Mouse (Mus musculus): ENCODE measurements around the gene Trmt10c. TPM values are rescaled to one million over a fixed set of nuclear protein-coding genes. Genes with fewer than 3 reads are reported as not detected.
"Not testable (repeated sequence)": the region's sequence is repeated elsewhere in the genome, so short reads cannot be mapped to it uniquely, and the experiment has no call there.

Gene Trmt10c
- polyA plus RNA-seq, 1 experiment from 2014 or later: 31.0 TPM

- 91% methylated on average over 6 of the region's 6 CpGs for WGBS
- no peak for ATAC-seq (ENCODE audit: low FRiP score)
- Histone ChIP-seq H3K4me3 (replicated peaks) (no peak overlapping the region), H3K9ac (no peak overlapping the region), H3K9me3 (no peaks in the 10 kb centered on the region), H3K4me1 (no peaks in the 10 kb centered on the region), H3K4me2 (no peak overlapping the region), H3K27ac (no peak overlapping the region), H3K27me3 (0 out of 2 replicates have a peak, but pooled peaks cover 3% of the 10 kb centered on the region), H3K36me3 (replicated peaks) (no peaks in the 10 kb centered on the region)
These were observed 31.0 kb upstream of the Trmt10c start for GRCm38 (mm10) chr16:56068523-56069070.

GRCm38 (mm10) chr16:56066113-56066512 lies 28.5 kb upstream of the Trmt10c start:
- Histone ChIP-seq H3K27ac (no peak overlapping the region), H3K4me3 (replicated peaks) (no peak overlapping the region), H3K4me2 (no peak overlapping the region), H3K9me3 (no peaks in the 10 kb centered on the region), H3K9ac (no peak overlapping the region), H3K27me3 (0 out of 2 replicates have a peak, but pooled peaks cover 3% of the 10 kb centered on the region), H3K36me3 (replicated peaks) (no peaks in the 10 kb centered on the region), H3K4me1 (no peaks in the 10 kb centered on the region)
- ATAC-seq (ENCODE audit: low FRiP score): no peak
- WGBS: 29% methylated on average over 8 of the region's 8 CpGs

GRCm38 (mm10) chr16:56064334-56064990 lies 26.8 kb upstream of the Trmt10c start:
- Histone ChIP-seq H3K9ac (no peak overlapping the region), H3K4me3 (replicated peaks) (peak overlapping the region; percentile 38), H3K4me1 (no peaks in the 10 kb centered on the region), H3K27ac (no peak overlapping the region), H3K27me3 (0 out of 2 replicates have a peak, but pooled peaks cover 3% of the 10 kb centered on the region), H3K9me3 (no peaks in the 10 kb centered on the region), H3K36me3 (replicated peaks) (no peaks in the 10 kb centered on the region), H3K4me2 (peak overlapping the region; percentile 66)
- peak; percentile 95 for ATAC-seq (ENCODE audit: low FRiP score)
- 7% methylated on average over 20 of the region's 20 CpGs for WGBS

DNA sequence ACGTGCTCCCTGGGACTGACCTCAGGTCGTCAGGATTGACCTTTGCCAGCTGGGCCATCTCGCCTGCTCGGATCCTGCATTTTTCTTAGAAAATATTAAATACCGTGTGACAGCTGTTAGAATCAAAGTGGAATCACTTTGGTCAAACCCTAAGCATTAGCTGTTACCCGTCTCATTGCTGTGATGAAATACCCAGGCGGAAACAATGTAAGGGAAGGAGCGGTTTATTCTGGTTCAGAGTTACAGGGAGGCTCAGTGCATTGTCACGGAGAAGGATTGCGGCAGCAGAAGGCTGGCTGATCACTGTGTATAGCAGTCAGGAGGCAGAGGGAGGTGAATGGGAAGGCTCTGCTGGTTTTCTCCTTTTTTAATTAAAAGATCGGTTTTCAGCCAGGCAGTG lies 25.4 kb upstream of the Trmt10c start:
- WGBS: 66% methylated on average over 11 of the region's 11 CpGs
- no peak for ATAC-seq (ENCODE audit: low FRiP score)
- H3K36me3 ChIP-seq (replicated peaks): no peaks in the 10 kb centered on the region
- no peak overlapping the region for H3K9ac ChIP-seq
- peaks cover 2% of the 10 kb centered on the region for H3K4me1 ChIP-seq
- H3K9me3 ChIP-seq: no peaks in the 10 kb centered on the region
- H3K4me3 ChIP-seq (replicated peaks): no peak overlapping the region
- H3K4me2 ChIP-seq: no peak overlapping the region
- 0 out of 2 replicates have a peak, but pooled peaks cover 3% of the 10 kb centered on the region for H3K27me3 ChIP-seq
- H3K27ac ChIP-seq: no peak overlapping the region

DNA sequence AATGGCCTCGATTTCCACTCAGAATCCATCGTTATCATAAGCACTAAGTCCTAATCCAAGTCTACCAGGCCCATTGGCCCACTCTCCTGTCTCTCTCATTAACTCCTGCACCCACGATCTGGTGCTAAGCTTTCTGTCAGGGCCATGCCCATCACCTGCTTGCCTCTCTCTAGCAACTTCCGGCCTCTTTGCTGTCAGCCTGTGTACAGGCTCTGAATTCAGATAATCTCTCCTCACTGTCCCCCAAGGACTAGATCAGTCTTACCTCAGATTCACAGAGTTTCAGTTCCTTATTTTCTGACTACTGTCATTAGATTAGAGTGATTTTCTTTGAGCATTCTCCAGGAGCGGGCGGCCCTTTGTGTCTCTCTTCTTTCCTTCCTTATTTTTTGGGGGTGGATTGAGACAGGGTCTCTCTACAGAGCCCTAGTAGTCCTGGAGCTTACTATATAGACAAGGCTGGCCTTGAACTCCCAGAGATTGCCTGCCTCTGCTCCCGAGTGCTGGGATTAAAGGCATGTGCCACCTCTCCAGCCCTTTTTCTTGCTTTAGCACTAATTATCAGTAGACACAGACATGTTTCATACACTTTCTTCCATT lies 24.5 kb upstream of the Trmt10c start:
- no peaks in the 10 kb centered on the region for H3K36me3 ChIP-seq (replicated peaks)
- no peak overlapping the region for H3K27ac ChIP-seq
- no peak overlapping the region for H3K4me2 ChIP-seq
- H3K27me3 ChIP-seq: no peaks in the 10 kb centered on the region
- H3K9me3 ChIP-seq: no peaks in the 10 kb centered on the region
- 78% methylated on average over 7 of the region's 7 CpGs for WGBS
- no peak overlapping the region for H3K9ac ChIP-seq
- H3K4me3 ChIP-seq (replicated peaks): no peak overlapping the region
- H3K4me1 ChIP-seq: peaks cover 10% of the 10 kb centered on the region
- ATAC-seq (ENCODE audit: low FRiP score): no peak

- ATAC-seq (ENCODE audit: low FRiP score): no peak
- 71% methylated on average over 10 of the region's 10 CpGs for WGBS
These were observed 20.5 kb upstream of the Trmt10c start for GRCm38 (mm10) chr16:56058151-56058550.

GRCm38 (mm10) chr16:56056944-56057590 lies 19.4 kb upstream of the Trmt10c start:
- WGBS: 9% methylated on average over 7 of the region's 7 CpGs
- Histone ChIP-seq H3K9ac (no peak overlapping the region), H3K27me3 (no peaks in the 10 kb centered on the region), H3K36me3 (replicated peaks) (no peaks in the 10 kb centered on the region), H3K9me3 (no peaks in the 10 kb centered on the region), H3K4me2 (no peak overlapping the region), H3K27ac (peak overlapping the region; percentile 50), H3K4me3 (replicated peaks) (no peak overlapping the region), H3K4me1 (peaks cover 13% of the 10 kb centered on the region)
- peak; percentile 93 for ATAC-seq (ENCODE audit: low FRiP score)

More at GRCm38 (mm10) chr16:56058151-56058550, 20.5 kb upstream of the Trmt10c start:
- Histone ChIP-seq H3K36me3 (replicated peaks) (no peaks in the 10 kb centered on the region), H3K4me2 (no peak overlapping the region), H3K4me1 (peaks cover 13% of the 10 kb centered on the region), H3K27ac (no peak overlapping the region), H3K9me3 (no peaks in the 10 kb centered on the region), H3K27me3 (no peaks in the 10 kb centered on the region), H3K4me3 (replicated peaks) (no peak overlapping the region), H3K9ac (no peak overlapping the region)

- Histone ChIP-seq H3K27me3 (no peaks in the 10 kb centered on the region), H3K9me3 (no peaks in the 10 kb centered on the region), H3K4me2 (no peak overlapping the region), H3K27ac (no peak overlapping the region), H3K4me1 (peaks cover 13% of the 10 kb centered on the region), H3K36me3 (replicated peaks) (no peaks in the 10 kb centered on the region), H3K9ac (no peak overlapping the region), H3K4me3 (replicated peaks) (no peak overlapping the region)
- 83% methylated on average over 3 of the region's 3 CpGs for WGBS
- no peak for ATAC-seq (ENCODE audit: low FRiP score)
These were observed 18.3 kb upstream of the Trmt10c start for GRCm38 (mm10) chr16:56055911-56056310.

DNA sequence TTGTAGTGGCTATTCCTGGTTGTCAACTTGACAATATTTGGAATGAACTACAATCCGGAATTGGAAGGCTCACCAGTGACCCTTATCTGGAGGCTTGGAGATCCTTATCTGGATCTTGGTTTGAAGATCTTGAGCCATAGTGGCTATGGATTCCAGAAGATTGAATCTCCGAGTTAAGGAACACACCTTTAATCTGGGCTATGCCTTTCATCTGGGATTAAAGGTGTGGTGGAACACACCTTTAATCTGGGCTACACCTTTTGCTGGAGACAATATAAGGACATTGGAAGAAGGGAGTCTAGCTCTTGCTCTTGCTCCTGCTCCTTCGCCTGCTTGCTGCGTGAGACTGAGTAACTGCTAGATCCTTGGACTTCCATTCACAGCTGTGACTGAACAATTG lies 10.4 kb upstream of the Trmt10c start, which contains the start of gene Senp7:
TSS of gene Senp7 (plus strand) at position 301 of the 400 bp plus-strand sequence.
- WGBS: no CpG with 5 or more reads among the region's 4 CpGs
- not testable (repeated sequence) for H3K4me2 ChIP-seq; H3K4me1 ChIP-seq; H3K4me3 ChIP-seq (replicated peaks); H3K36me3 ChIP-seq (replicated peaks); H3K27ac ChIP-seq; H3K9me3 ChIP-seq; ATAC-seq (ENCODE audit: low FRiP score); H3K27me3 ChIP-seq; H3K9ac ChIP-seq

DNA sequence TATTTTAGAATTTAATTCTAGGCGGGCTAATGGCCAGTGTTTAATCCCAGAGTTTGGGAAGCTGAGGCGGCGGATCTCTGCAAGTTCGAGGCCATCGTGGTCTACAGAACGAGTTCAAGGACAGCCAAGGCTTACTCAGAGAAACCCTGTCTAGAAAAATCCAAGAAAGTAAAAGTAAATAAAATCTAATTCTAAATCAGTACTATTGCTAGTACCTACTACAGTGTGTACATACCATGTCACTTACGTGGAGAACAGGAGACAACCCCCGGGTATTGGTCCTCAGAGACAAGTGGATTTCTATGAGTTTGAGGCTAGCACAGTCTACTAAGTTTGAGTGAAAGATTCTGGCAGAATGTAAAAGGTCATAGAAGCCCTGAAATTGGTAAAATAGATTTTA lies 471 bp upstream of the Trmt10c start:
- no peak; the same call in 1 of the 2 replicates for ATAC-seq (ENCODE audit: low FRiP score)

GRCm38 (mm10) chr16:56036501-56036900 lies 1.1 kb downstream of the Trmt10c start:
- 66% methylated on average over 6 of the region's 6 CpGs for WGBS
- no peak for ATAC-seq (ENCODE audit: low FRiP score)
- H3K27ac ChIP-seq: no peak overlapping the region

More for the DNA sequence above, 471 bp upstream of the Trmt10c start:
- H3K4me3 ChIP-seq (replicated peaks): peak overlapping the region; percentile 87
- H3K4me2 ChIP-seq: peak overlapping the region; percentile 69
- H3K9me3 ChIP-seq: no peaks in the 10 kb centered on the region
- H3K27me3 ChIP-seq: no peaks in the 10 kb centered on the region
- H3K36me3 ChIP-seq (replicated peaks): peaks cover 16% of the 10 kb centered on the region
- peak overlapping the region; percentile 75 for H3K9ac ChIP-seq
- H3K27ac ChIP-seq: peak overlapping the region; percentile 88
- WGBS: 32% methylated on average over 8 of the region's 8 CpGs
- H3K4me1 ChIP-seq: peaks cover 10% of the 10 kb centered on the region

GRCm38 (mm10) chr16:56034566-56034965 lies 3.1 kb downstream of the Trmt10c start:
- 95% methylated on average over 6 of the region's 6 CpGs for WGBS
- ATAC-seq (ENCODE audit: low FRiP score): no peak
- Histone ChIP-seq H3K36me3 (replicated peaks) (peaks cover 31% of the 10 kb centered on the region), H3K27ac (no peak overlapping the region), H3K4me1 (peaks cover 20% of the 10 kb centered on the region), H3K9me3 (no peaks in the 10 kb centered on the region), H3K27me3 (no peaks in the 10 kb centered on the region), H3K9ac (no peak overlapping the region), H3K4me2 (no peak overlapping the region), H3K4me3 (replicated peaks) (no peak overlapping the region)

More at GRCm38 (mm10) chr16:56036501-56036900, 1.1 kb downstream of the Trmt10c start:
- H3K4me3 ChIP-seq (replicated peaks): peak overlapping the region; percentile 87
- peak overlapping the region; percentile 69 for H3K4me2 ChIP-seq
- H3K36me3 ChIP-seq (replicated peaks): peaks cover 31% of the 10 kb centered on the region
- peak overlapping the region; percentile 75 for H3K9ac ChIP-seq
- H3K27me3 ChIP-seq: no peaks in the 10 kb centered on the region
- H3K4me1 ChIP-seq: peaks cover 13% of the 10 kb centered on the region
- no peaks in the 10 kb centered on the region for H3K9me3 ChIP-seq

Measured in forebrain, embryonic 12.5 days (tissue).